Mouse (Mus musculus) E14TG2a.4 (cell line): ENCODE measurements around the gene Wnt3a.

Experiments used
- CTCF ChIP-seq: conservative IDR thresholded peaks from 2 replicates; pipeline ENCODE4 v1.5.1; 2014; ENCODE audit warnings: low read length
- NANOG ChIP-seq: IDR thresholded peaks from 2 replicates; pipeline ENCODE4 v1.6.1; 2014; ENCODE audit warnings: borderline replicate concordance, low read length, mixed read lengths
- POU5F1 ChIP-seq: IDR thresholded peaks from 2 replicates; pipeline ENCODE4 v1.6.1; 2014; ENCODE audit warnings: low read length, borderline replicate concordance

DNA sequence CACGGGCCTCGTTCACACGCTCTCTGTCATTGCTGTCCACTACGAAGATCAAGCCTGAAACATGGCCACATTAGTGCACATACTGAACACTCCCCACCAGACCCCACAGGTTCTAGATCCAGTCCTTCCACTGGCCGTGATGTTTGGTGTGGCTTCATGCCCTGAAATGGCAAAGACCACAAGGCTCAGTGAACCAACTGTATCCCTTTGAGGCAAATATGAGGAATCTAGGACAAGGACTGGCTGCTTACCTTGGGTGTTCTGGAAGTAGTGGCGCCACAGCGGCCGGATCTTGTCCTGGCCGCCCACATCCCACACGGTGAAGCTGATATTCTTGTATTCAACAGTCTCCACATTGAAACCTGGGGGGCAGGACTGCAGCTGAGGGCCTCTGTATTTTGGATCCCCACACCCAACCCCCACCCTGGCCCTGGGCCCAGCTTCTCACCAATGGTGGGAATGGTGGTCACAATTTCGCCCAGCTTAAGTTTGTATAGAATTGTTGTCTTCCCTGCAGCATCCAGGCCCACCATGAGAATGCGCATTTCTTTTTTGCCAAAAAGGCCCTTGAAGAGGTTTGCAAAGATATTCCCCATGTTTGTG, 77.6 kb downstream of the Wnt3a start:
- TF ChIP-seq CTCF (no peak), POU5F1 (no peak), NANOG (no peak)
